8 mouse cellular contexts compared by ENCODE assay signal in genomic region chr12:46819348-46820022, GRCm38 (mm10). TPM values are rescaled to one million over a fixed set of nuclear protein-coding genes. Genes with fewer than 3 reads are reported as not detected.
DNase-seq lines count a peak whose midpoint lies in the region; ATAC-seq lines count a peak whose summit lies in the region.

No protein-coding gene starts in this region.

- no peaks in the 10 kb centered on the region for H3K9me3 ChIP-seq in intestine, embryonic 16.5 days (ENCODE audit: control insufficient read depth, low read length)

- ATAC-seq in intestine, embryonic 16.5 days, result peak; percentile 98
- ATAC-seq in megakaryocyte-erythroid progenitor cell, adult 5-6 weeks (replicated peaks; ENCODE audit: low FRiP score, low TSS enrichment, poor library complexity, severe bottlenecking), result peak; percentile 85

- H3K4me1 ChIP-seq in intestine, embryonic 16.5 days (ENCODE audit: control insufficient read depth, insufficient read depth, low read length), result no peaks in the 10 kb centered on the region

- under 1% methylated on average over 48 of the region's 57 CpGs for WGBS in intestine, embryonic 16.5 days

- DNase-seq in adrenal gland, adult 8-10 months, result peak; percentile 84
- peak; percentile 96 for DNase-seq in embryo, embryonic 10 days (ENCODE audit: low spot score)
- peak; percentile 90 to 94 for DNase-seq in gastrocnemius, postnatal 36 days
- DNase-seq in left cerebral cortex, postnatal 14 days (ENCODE audit: low spot score in 2 of 2), result peak; percentile 96 to 97
- peak; percentile 89 for DNase-seq in skeletal muscle tissue, adult 2 months (ENCODE audit: low read depth, low spot score)
- DNase-seq in T-cell, adult 2 months (ENCODE audit: low spot score), result no peak

- intact Hi-C loops in gastrocnemius, postnatal 36 days (cut with DNase I), result no loop called here
- intact Hi-C loops in left cerebral cortex, postnatal 14 days (cut with DNase I), result loop anchor here (5.0 to 10.0 kb wide), 5 partner anchors 87 to 1355 kb away; no protein-coding TSS in a partner anchor

- H3K4me2 ChIP-seq in intestine, embryonic 16.5 days (ENCODE audit: low read depth, low read length), result peak overlapping the region; percentile 96

- H3K27me3 ChIP-seq in intestine, embryonic 16.5 days (replicated peaks; ENCODE audit: control insufficient read depth, insufficient read depth, low read length), result peaks cover 3% of the 10 kb centered on the region; the same call in 1 of the 2 replicates

- H3K27ac ChIP-seq in intestine, embryonic 16.5 days (ENCODE audit: low read length), result peak overlapping the region; percentile 23; the same call in 1 of the 2 replicates

- H3K36me3 ChIP-seq in intestine, embryonic 16.5 days (ENCODE audit: control insufficient read depth, insufficient read depth, low read length), result no peaks in the 10 kb centered on the region

- H3K4me3 ChIP-seq in intestine, embryonic 16.5 days (ENCODE audit: low read length), result peak overlapping the region; percentile 79

- peak overlapping the region; percentile 70 for H3K9ac ChIP-seq in intestine, embryonic 16.5 days (ENCODE audit: low read depth, low read length)

RNA-seq across cellular contexts. Expression of gene Nova1, which starts 0.8 kb away (rescaled TPM):
- 1 to 10 TPM; 3.7 to 4.6 (median 4.3) TPM for total RNA-seq in adrenal gland, adult 8-10 months (2022)
- 1 to 10 TPM; 3.9 to 4.7 TPM for total RNA-seq in gastrocnemius, postnatal 36 days (2021)
- 0.43 and 0.56 TPM in 2 replicates for polyA plus RNA-seq in intestine, embryonic 16.5 days (2015; fragmentation: Nextera tagmentation; extraction: Ambion mirVana)
- total RNA-seq in left cerebral cortex, postnatal 14 days (2021), result 10 to 100 TPM; 36.1 to 40.7 TPM
- not detected in 2 replicates for total RNA-seq in megakaryocyte-erythroid progenitor cell, adult 5-6 weeks (2014; fragmentation: Nextera tagmentation)
- total RNA-seq in megakaryocyte-erythroid progenitor cell, adult 5-6 weeks (2017), result not detected in 2 replicates

Comparison
In these comparisons a context has a peak if more than half of its experiments do, and no peak if none do; other contexts are left out.
1. RNA of gene Nova1, which starts 0.8 kb away (total RNA-seq): 36.1 to 40.7 TPM in left cerebral cortex, postnatal 14 days; 3.9 to 4.7 TPM in gastrocnemius, postnatal 36 days, 3.7 to 4.6 TPM in adrenal gland, adult 8-10 months and not detected in megakaryocyte-erythroid progenitor cell, adult 5-6 weeks; every median in the first group is over 4 times any median in the second.